Mouse (Mus musculus): Measurements from ENCODE around the gene Slc1a6.
"Not testable (repeated sequence)": the region's sequence is repeated elsewhere in the genome, so short reads cannot be mapped to it uniquely, and the experiment has no call there.

The Slc1a6 gene

GRCm38 (mm10) chr10:78779981-78780651 lies at the start of gene Slc1a6:
Slc1a6 (plus strand) TSS chr10:78780496.
- no peak for DNase-seq (ENCODE audit: extremely low read depth, low read depth)

GRCm38 (mm10) chr10:78739821-78740220 lies 40.5 kb upstream of the Slc1a6 start:
- no peak for DNase-seq (ENCODE audit: extremely low read depth, low read depth)

GRCm38 (mm10) chr10:78743721-78744120 lies 36.6 kb upstream of the Slc1a6 start:
- no peak for DNase-seq (ENCODE audit: extremely low read depth, low read depth)

- DNase-seq (ENCODE audit: extremely low read depth, low read depth) = no peak
Observed at GRCm38 (mm10) chr10:78745453-78746232, 34.7 kb upstream of the Slc1a6 start.

DNA sequence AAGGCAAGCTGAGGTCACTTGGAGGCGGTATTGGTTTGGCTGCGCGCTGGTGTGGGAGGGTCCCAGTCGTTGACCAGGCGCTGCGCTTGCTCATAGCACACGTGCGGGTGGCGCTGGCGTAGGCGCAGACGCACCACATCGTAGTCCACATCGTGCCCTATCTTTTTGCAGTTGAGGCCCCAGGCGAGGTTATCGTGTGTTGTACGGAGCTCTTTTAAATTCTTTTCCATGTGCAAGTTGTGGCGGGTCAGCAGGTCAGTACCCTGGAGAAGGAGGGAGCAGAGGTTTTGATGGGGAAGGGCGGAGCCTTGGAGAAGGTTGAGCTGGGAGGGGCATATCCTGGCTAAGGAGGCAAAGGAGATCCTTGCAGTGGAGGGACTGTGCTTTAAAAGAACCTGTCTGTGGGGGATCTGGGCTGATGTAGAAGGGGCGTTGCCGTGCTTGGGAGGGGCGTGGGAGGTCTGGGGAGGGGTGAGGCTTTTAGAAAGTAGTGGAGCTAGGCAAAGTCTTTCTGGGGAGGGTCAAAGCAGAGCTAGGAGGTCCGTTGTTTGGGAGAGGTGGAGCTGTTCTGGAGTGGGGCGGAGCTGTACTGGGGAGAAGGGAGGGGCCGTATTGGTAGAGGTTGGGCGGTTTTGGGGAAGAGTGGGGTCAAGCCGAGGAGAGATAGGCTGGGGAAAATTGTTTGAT lies 33.1 kb upstream of the Slc1a6 start:
- no peak for DNase-seq (ENCODE audit: extremely low read depth, low read depth)

GRCm38 (mm10) chr10:78748161-78748560 lies 32.1 kb upstream of the Slc1a6 start:
- no peak for DNase-seq (ENCODE audit: extremely low read depth, low read depth)

DNA sequence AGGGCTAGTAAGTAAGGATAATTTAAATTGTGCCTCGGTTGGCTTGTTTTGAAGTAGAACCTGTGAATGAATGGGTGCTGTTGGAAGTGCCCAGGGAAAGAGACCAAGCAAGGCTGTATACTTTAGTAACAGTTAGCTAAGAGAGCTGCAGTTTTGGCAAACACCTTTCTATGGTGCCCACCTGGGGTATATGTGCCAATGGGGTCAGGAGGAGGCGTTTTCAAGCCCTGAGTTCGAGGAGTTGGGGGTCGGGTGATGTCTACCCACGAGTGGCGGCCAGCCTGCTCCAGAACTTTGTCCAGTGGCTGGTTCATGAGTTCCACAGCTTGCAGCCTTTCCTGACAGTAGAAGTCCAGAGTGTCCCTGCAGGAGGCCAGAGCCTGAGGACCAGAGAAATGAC lies 31.4 kb upstream of the Slc1a6 start:
- DNase-seq (ENCODE audit: extremely low read depth, low read depth) = no peak

DNA sequence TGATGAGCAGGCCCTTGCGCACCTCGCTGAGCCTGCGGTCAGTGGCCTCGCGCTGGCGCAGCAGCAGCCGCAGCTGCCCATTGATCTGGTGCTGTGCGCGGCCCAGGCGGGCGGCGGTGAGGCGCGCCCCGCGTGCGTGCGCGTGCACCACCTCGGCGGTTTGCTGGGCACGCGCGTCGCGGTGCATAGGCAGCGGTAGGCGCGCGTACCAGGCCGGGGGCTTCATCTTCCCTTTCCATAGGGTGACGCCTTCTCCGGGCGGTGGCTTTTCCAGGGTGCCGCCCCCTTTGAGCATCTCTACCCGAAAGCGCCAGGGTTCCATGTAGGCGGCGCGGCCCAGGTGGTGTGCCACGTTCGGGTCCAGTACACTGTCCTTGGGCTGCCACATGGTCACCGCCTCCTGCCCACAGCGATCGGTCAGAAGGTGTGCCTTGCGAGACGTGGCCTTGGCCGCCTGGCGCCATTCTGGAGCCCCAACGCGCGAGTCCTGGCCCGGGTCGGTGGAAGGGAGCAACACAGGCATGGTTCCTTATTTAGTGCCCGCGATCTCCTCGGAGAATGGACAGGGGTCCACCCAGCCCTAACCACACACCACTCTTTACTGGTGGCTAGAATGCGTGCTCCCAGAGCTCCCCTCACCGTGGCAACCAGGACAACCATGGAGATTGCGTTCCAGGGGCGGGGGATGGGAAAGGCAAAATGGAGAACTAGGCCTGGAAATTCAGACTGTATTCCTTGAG lies 27.7 kb upstream of the Slc1a6 start, which contains the start of gene Ccdc105:
TSS of gene Ccdc105 (minus strand) at position 614 of the 740 bp plus-strand sequence.
- no peak for DNase-seq (ENCODE audit: extremely low read depth, low read depth)

DNA sequence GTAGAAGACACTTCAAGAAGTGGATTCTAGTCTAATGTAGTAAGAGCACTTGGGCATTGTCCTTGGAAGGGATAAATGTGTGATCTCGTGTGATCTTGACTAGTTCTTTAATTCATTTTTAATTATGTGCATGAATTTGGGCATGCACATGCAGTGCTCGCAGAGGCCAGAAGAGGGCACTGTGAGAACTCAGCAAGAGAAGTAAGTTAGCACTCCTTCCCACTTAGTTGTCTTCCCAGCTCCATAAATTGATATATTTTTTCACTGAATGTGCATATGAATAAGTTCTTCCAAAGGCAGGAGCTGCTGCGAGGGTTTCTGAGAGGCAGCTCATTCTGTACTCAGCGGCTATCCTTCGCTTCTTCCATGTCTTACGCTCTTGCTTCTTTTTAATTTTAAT lies 24.3 kb upstream of the Slc1a6 start:
- peak; percentile 14 for DNase-seq (ENCODE audit: extremely low read depth, low read depth)

- DNase-seq (ENCODE audit: extremely low read depth, low read depth) = no peak
Observed at GRCm38 (mm10) chr10:78765570-78765969, 14.7 kb upstream of the Slc1a6 start.

DNA sequence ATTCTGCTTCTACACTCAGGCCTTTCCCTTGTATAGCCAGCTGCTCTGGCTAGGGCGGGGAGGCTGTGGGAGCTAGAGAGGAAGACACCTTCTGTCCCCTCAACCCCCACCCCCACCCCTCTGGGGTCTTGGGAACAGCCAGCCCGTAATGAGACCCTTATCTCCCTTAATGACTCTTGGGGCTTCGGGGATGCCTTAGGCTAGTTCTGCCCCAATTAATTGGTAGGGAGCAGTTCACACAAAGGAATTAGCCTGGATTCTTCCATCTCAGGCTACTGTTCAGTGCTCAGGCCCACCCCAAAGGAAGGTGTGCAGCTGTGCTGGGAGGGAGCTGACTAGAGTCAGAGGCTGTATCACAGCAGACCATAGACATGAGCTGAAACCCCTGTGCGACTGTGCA lies 4.5 kb upstream of the Slc1a6 start:
- DNase-seq (ENCODE audit: extremely low read depth, low read depth) = no peak

GRCm38 (mm10) chr10:78779527-78779926 lies 769 bp upstream of the Slc1a6 start:
- DNase-seq (ENCODE audit: extremely low read depth, low read depth) = no peak

DNA sequence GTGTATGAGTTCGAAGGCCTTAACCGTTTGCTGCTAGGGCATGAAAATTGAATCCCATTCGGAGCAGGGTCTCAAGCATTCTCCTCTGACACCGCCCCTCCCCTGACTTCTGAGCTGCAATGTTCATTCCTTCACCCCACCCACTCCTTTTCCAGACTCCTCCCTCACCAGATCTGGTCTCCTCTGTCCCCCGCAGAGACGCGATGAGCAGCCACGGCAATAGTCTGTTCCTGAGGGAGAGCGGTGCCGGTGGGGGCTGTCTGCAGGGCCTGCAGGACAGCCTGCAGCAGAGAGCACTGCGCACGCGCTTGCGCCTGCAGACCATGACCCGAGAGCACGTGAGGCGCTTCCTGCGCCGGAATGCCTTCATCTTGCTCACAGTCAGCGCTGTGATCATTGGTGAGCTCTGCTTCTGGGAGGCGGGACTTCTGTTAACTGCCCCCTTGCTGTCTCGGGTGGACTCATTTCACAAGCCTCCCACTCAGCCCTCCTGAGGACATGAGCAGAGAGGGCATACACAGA lies 7.3 kb downstream of the Slc1a6 start:
- no peak for DNase-seq (ENCODE audit: extremely low read depth, low read depth)

DNA sequence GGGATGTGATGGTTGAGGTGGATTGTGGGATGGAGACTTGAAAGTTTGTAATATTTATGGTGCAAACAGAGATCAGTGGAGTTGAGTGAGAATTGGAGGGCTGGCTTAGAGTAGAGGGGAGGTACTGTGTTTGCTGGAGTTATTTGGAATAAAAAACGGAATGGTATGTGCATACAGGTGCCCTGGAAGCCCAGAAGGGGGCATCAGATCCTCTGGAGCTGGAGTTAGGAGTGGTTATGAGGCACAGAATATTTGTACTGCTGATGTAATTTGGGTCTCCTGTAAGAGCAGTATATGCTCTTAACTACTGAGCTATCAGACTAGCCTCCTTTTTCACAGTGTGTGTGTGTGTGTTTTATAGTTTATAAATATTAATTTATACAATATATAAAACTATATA lies 10.3 kb downstream of the Slc1a6 start:
- no peak for DNase-seq (ENCODE audit: extremely low read depth, low read depth)

- no peak for DNase-seq (ENCODE audit: extremely low read depth, low read depth)
Observed at GRCm38 (mm10) chr10:78801449-78801848, 21.2 kb downstream of the Slc1a6 start.

GRCm38 (mm10) chr10:78812358-78813060 lies 32.2 kb downstream of the Slc1a6 start:
- DNase-seq (ENCODE audit: extremely low read depth, low read depth) = no peak

- DNase-seq (ENCODE audit: extremely low read depth, low read depth) = not testable (repeated sequence)
Observed at GRCm38 (mm10) chr10:78840456-78840855, 60.2 kb downstream of the Slc1a6 start.

DNA sequence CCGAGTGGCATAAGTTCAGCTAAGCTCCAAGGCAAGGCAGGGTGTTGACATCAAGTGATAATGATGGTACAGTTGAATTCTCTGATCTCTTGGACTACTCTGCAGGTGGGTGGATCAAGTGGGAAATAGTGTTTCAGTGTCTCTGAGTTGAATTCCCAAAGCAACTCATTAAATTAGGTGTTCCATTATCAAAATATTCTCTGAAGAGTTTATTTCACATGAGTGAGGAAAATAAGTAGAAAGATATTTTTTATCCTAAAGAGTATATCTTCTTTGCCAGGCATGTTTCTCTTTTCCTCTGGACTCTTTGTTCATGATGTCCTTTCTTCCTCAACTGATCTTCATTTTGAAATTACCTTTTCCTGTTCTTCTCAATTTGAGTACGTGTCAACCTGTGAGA lies 71.8 kb downstream of the Slc1a6 start, which contains the start of gene Olfr1356:
TSS of gene Olfr1356 (minus strand) at position 101 of the 400 bp plus-strand sequence.
- no peak for DNase-seq (ENCODE audit: extremely low read depth, low read depth)
